Mouse (Mus musculus) heart, embryonic 16.5 days (tissue): ENCODE data around the gene Lrp1. TPM values are rescaled to one million over a fixed set of nuclear protein-coding genes. Genes with fewer than 3 reads are reported as not detected.

ENCODE experiments used
- ATAC-seq: fragments of 200-750 bp; cut with Nextera tagmentation; replicated peaks from 2 replicates; pipeline ENCODE4 v1.8.0; 2017; ENCODE audit warnings: moderate number of reproducible peaks; ENCODE audit not compliant: insufficient read depth, low FRiP score; ENCODE audit errors: extremely low read depth
- H3K27ac ChIP-seq: fragments of 300-500 bp; sonication (generic); 2 replicates; pipeline ENCODE4 v1.5.1; 2014; ENCODE audit warnings: mild to moderate bottlenecking, low read length, control low read depth, moderate library complexity
- H3K27me3 ChIP-seq: fragments of 300-500 bp; sonication (generic); 2 replicates; pipeline ENCODE4 v1.6.1; 2014; ENCODE audit warnings: low read length, mixed read lengths; ENCODE audit not compliant: control insufficient read depth, insufficient read depth
- H3K36me3 ChIP-seq: fragments of 300-500 bp; sonication (generic); 2 replicates; pipeline ENCODE4 v1.6.1; 2014; ENCODE audit not compliant: control insufficient read depth, insufficient read depth
- H3K4me1 ChIP-seq: fragments of 300-500 bp; sonication (generic); 2 replicates; pipeline ENCODE4 v1.6.1; 2014; ENCODE audit warnings: low read length, mixed read lengths; ENCODE audit not compliant: control insufficient read depth, insufficient read depth
- H3K4me2 ChIP-seq: fragments of 300-500 bp; sonication (generic); 2 replicates; pipeline ENCODE4 v1.6.1; 2014; ENCODE audit warnings: low read depth, mild to moderate bottlenecking, control low read depth, low read length
- H3K4me3 ChIP-seq: fragments of 300-500 bp; sonication (generic); 2 replicates; pipeline ENCODE4 v1.5.1; 2014; ENCODE audit warnings: mild to moderate bottlenecking, control low read depth, low read length
- H3K9ac ChIP-seq: fragments of 300-500 bp; sonication (generic); 2 replicates; pipeline ENCODE4 v1.6.1; 2014; ENCODE audit warnings: low read length, control low read depth
- H3K9me3 ChIP-seq: fragments of 300-500 bp; sonication (generic); replicated peaks from 2 replicates; pipeline ENCODE4 v1.6.1; 2016; ENCODE audit warnings: low read length; ENCODE audit not compliant: control insufficient read depth
- WGBS: fragments of 180-500 bp; shearing (Covaris S2); extraction: QIAGEN DNeasy Blood & Tissue Kit; methylation state at CpG from one replicate; pipeline ENCODE4 v1.1.7; 2014; 5-methylcytosine and 5-hydroxymethylcytosine counted together
- polyA plus RNA-seq: library from polyadenylated mRNA; unstranded; fragments of >200 nt; fragmentation: Nextera tagmentation; extraction: Ambion mirVana; gene quantifications from 2 replicates; pipeline ENCODE4 v1.2.1, GENCODE M21; 2015

Lrp1 gene
- polyA plus RNA-seq, 1 experiment from 2014 or later, result 33.4 TPM

GRCm38 (mm10) chr10:127519903-127520713 is 100.8 kb downstream of the Lrp1 start:
- Histone ChIP-seq H3K4me2 (no peak overlapping the region), H3K4me1 (peaks cover 30% of the 10 kb centered on the region), H3K27me3 (peaks cover 13% of the 10 kb centered on the region), H3K4me3 (no peak overlapping the region), H3K27ac (no peak overlapping the region), H3K36me3 (peaks cover 25% of the 10 kb centered on the region), H3K9ac (no peak overlapping the region), H3K9me3 (no peaks in the 10 kb centered on the region)
- 93% methylated on average over 37 of the region's 37 CpGs for WGBS
- no peak for ATAC-seq

GRCm38 (mm10) chr10:127519041-127519701 is 101.8 kb downstream of the Lrp1 start:
- Histone ChIP-seq H3K27me3 (peaks cover 11% of the 10 kb centered on the region), H3K4me2 (no peak overlapping the region), H3K4me1 (peaks cover 37% of the 10 kb centered on the region), H3K36me3 (peaks cover 25% of the 10 kb centered on the region), H3K9ac (no peak overlapping the region), H3K27ac (no peak overlapping the region), H3K4me3 (no peak overlapping the region), H3K9me3 (no peaks in the 10 kb centered on the region)
- ATAC-seq, result no peak
- WGBS, result 96% methylated on average over 26 of the region's 26 CpGs

- 91% methylated on average over 22 of the region's 22 CpGs for WGBS
- no peak overlapping the region for H3K4me3 ChIP-seq
- H3K4me1 ChIP-seq, result peaks cover 47% of the 10 kb centered on the region
Observed at GRCm38 (mm10) chr10:127517941-127518340, 103.0 kb downstream of the Lrp1 start.

GRCm38 (mm10) chr10:127516576-127517260 is 104.2 kb downstream of the Lrp1 start:
- WGBS, result 23% methylated on average over 30 of the region's 30 CpGs

More at GRCm38 (mm10) chr10:127517941-127518340, 103.0 kb downstream of the Lrp1 start:
- H3K9me3 ChIP-seq, result no peaks in the 10 kb centered on the region
- no peak overlapping the region for H3K9ac ChIP-seq
- no peak overlapping the region for H3K4me2 ChIP-seq
- peaks cover 13% of the 10 kb centered on the region for H3K27me3 ChIP-seq
- no peak overlapping the region for H3K27ac ChIP-seq
- no peak for ATAC-seq
- H3K36me3 ChIP-seq, result peaks cover 25% of the 10 kb centered on the region

GRCm38 (mm10) chr10:127515983-127516459 is 104.9 kb downstream of the Lrp1 start:
- Histone ChIP-seq H3K4me3 (peak overlapping the region; percentile 8), H3K4me2 (peak overlapping the region; percentile 54), H3K9ac (peak overlapping the region; percentile 56), H3K36me3 (peaks cover 25% of the 10 kb centered on the region), H3K4me1 (peaks cover 43% of the 10 kb centered on the region), H3K27me3 (peaks cover 29% of the 10 kb centered on the region), H3K9me3 (no peaks in the 10 kb centered on the region), H3K27ac (peak overlapping the region; percentile 77)
- 30% methylated on average over 8 of the region's 8 CpGs for WGBS
- 0 out of 2 replicates have a peak, but pooled peaks have one; percentile 0 for ATAC-seq

More at GRCm38 (mm10) chr10:127516576-127517260, 104.2 kb downstream of the Lrp1 start:
- peak overlapping the region; percentile 54 for H3K4me2 ChIP-seq
- peak overlapping the region; percentile 77 for H3K27ac ChIP-seq
- H3K4me1 ChIP-seq, result peaks cover 46% of the 10 kb centered on the region
- peak overlapping the region; percentile 8 for H3K4me3 ChIP-seq
- H3K27me3 ChIP-seq, result peaks cover 23% of the 10 kb centered on the region
- peaks cover 25% of the 10 kb centered on the region for H3K36me3 ChIP-seq
- peak; percentile 74 for ATAC-seq
- no peaks in the 10 kb centered on the region for H3K9me3 ChIP-seq
- H3K9ac ChIP-seq, result peak overlapping the region; percentile 56

- Histone ChIP-seq H3K36me3 (peaks cover 25% of the 10 kb centered on the region), H3K4me1 (peaks cover 42% of the 10 kb centered on the region), H3K4me3 (peak overlapping the region; percentile 34), H3K9me3 (no peaks in the 10 kb centered on the region), H3K4me2 (peak overlapping the region; percentile 54), H3K27me3 (peaks cover 35% of the 10 kb centered on the region), H3K9ac (peak overlapping the region; percentile 58), H3K27ac (peak overlapping the region; percentile 77)
- 41% methylated on average over 9 of the region's 9 CpGs for WGBS
- no peak for ATAC-seq
Observed at GRCm38 (mm10) chr10:127515271-127515982, 105.5 kb downstream of the Lrp1 start.

- peak within 1 kb of the TSS; percentile 94 for H3K4me2 ChIP-seq
- H3K27ac ChIP-seq, result peak within 1 kb of the TSS; percentile 77
- H3K4me1 ChIP-seq, result peaks cover 42% of the 10 kb centered on the region
- peak within 1 kb of the TSS; percentile 45 for H3K4me3 ChIP-seq
- no peak for ATAC-seq
- H3K36me3 ChIP-seq, result peaks cover 21% of the 10 kb centered on the region
- peak within 1 kb of the TSS; percentile 72 for H3K9ac ChIP-seq
- H3K9me3 ChIP-seq, result no peaks in the 10 kb centered on the region
- H3K27me3 ChIP-seq, result peaks cover 41% of the 10 kb centered on the region
- 12% methylated on average over 6 of the region's 6 CpGs for WGBS
Observed at GRCm38 (mm10) chr10:127514764-127515163, 106.2 kb downstream of the Lrp1 start, which contains the start of gene Ndufa4l2. Gene Ndufa4l2 (plus strand): TSS chr10:127514967.

GRCm38 (mm10) chr10:127514111-127514698 is 106.7 kb downstream of the Lrp1 start:
- 20% methylated on average over 13 of the region's 13 CpGs for WGBS
- ATAC-seq, result no peak
- no peak overlapping the region for H3K27ac ChIP-seq
- H3K27me3 ChIP-seq, result peaks cover 47% of the 10 kb centered on the region
- H3K4me2 ChIP-seq, result peak overlapping the region; percentile 94
- H3K36me3 ChIP-seq, result peaks cover 17% of the 10 kb centered on the region
- H3K4me1 ChIP-seq, result peaks cover 47% of the 10 kb centered on the region
- H3K9ac ChIP-seq, result no peak overlapping the region
- H3K9me3 ChIP-seq, result no peaks in the 10 kb centered on the region
- peak overlapping the region; percentile 34; the same call in 1 of the 2 replicates for H3K4me3 ChIP-seq
